Mouse (Mus musculus): ENCODE measurements around the gene Atp2c1. TPM values are rescaled to one million over a fixed set of nuclear protein-coding genes. Genes with fewer than 3 reads are reported as not detected.

Atp2c1 gene
- polyA plus RNA-seq, 1 experiment from 2014 or later: 60.6 TPM

- Histone ChIP-seq H3K4me1 (no peaks in the 10 kb centered on the region), H3K27me3 (no peaks in the 10 kb centered on the region), H3K36me3 (no peaks in the 10 kb centered on the region), H3K9me3 (replicated peaks) (no peaks in the 10 kb centered on the region), H3K9ac (no peak overlapping the region), H3K27ac (no peak overlapping the region), H3K4me3 (replicated peaks) (no peak overlapping the region), H3K4me2 (no peak overlapping the region)
- 82% methylated on average over 5 of the region's 5 CpGs for WGBS
- ATAC-seq (replicated peaks; ENCODE audit: low FRiP score): no peak
These were observed 139.7 kb downstream of the Atp2c1 start for GRCm38 (mm10) chr9:105387403-105387802.

- Histone ChIP-seq H3K9ac (no peak overlapping the region), H3K4me1 (no peaks in the 10 kb centered on the region), H3K27ac (no peak overlapping the region), H3K9me3 (replicated peaks) (no peaks in the 10 kb centered on the region), H3K27me3 (no peaks in the 10 kb centered on the region), H3K4me3 (replicated peaks) (no peak overlapping the region), H3K4me2 (no peak overlapping the region), H3K36me3 (no peaks in the 10 kb centered on the region)
- WGBS: 78% methylated on average over 8 of the region's 8 CpGs
- no peak for ATAC-seq (replicated peaks; ENCODE audit: low FRiP score)
These were observed 147.5 kb downstream of the Atp2c1 start for GRCm38 (mm10) chr9:105379533-105380145.

GRCm38 (mm10) chr9:105377622-105378021 is 149.5 kb downstream of the Atp2c1 start:
- H3K4me1 ChIP-seq: no peaks in the 10 kb centered on the region
- no peak overlapping the region for H3K27ac ChIP-seq
- H3K36me3 ChIP-seq: no peaks in the 10 kb centered on the region
- H3K27me3 ChIP-seq: no peaks in the 10 kb centered on the region
- ATAC-seq (replicated peaks; ENCODE audit: low FRiP score): no peak
- H3K4me3 ChIP-seq (replicated peaks): no peak overlapping the region
- no peaks in the 10 kb centered on the region for H3K9me3 ChIP-seq (replicated peaks)
- WGBS: 78% methylated on average over 3 of the region's 3 CpGs
- no peak overlapping the region for H3K9ac ChIP-seq
- no peak overlapping the region for H3K4me2 ChIP-seq

GRCm38 (mm10) chr9:105376954-105377530 is 150.1 kb downstream of the Atp2c1 start:
- WGBS: 79% methylated on average over 7 of the region's 7 CpGs
- no peak overlapping the region for H3K4me3 ChIP-seq (replicated peaks)
- H3K9me3 ChIP-seq (replicated peaks): no peaks in the 10 kb centered on the region
- H3K36me3 ChIP-seq: no peaks in the 10 kb centered on the region
- no peak overlapping the region for H3K9ac ChIP-seq
- no peaks in the 10 kb centered on the region for H3K27me3 ChIP-seq
- H3K4me2 ChIP-seq: no peak overlapping the region
- ATAC-seq (replicated peaks; ENCODE audit: low FRiP score): no peak
- no peak overlapping the region for H3K27ac ChIP-seq
- no peaks in the 10 kb centered on the region for H3K4me1 ChIP-seq

GRCm38 (mm10) chr9:105376411-105376810 is 150.7 kb downstream of the Atp2c1 start:
- 80% methylated on average over 7 of the region's 7 CpGs for WGBS
- Histone ChIP-seq H3K27ac (no peak overlapping the region), H3K36me3 (no peaks in the 10 kb centered on the region), H3K4me1 (no peaks in the 10 kb centered on the region), H3K4me2 (no peak overlapping the region), H3K4me3 (replicated peaks) (no peak overlapping the region), H3K9ac (no peak overlapping the region), H3K9me3 (replicated peaks) (no peaks in the 10 kb centered on the region), H3K27me3 (no peaks in the 10 kb centered on the region)
- no peak for ATAC-seq (replicated peaks; ENCODE audit: low FRiP score)

GRCm38 (mm10) chr9:105374361-105374760 is 152.8 kb downstream of the Atp2c1 start:
- Histone ChIP-seq H3K9me3 (replicated peaks) (no peaks in the 10 kb centered on the region), H3K27me3 (no peaks in the 10 kb centered on the region), H3K9ac (no peak overlapping the region), H3K36me3 (no peaks in the 10 kb centered on the region), H3K4me2 (no peak overlapping the region), H3K4me1 (no peaks in the 10 kb centered on the region), H3K27ac (no peak overlapping the region), H3K4me3 (replicated peaks) (no peak overlapping the region)
- WGBS: 55% methylated on average over 5 of the region's 5 CpGs
- ATAC-seq (replicated peaks; ENCODE audit: low FRiP score): no peak

GRCm38 (mm10) chr9:105368605-105369004 is 158.5 kb downstream of the Atp2c1 start:
- WGBS: 82% methylated on average over 3 of the region's 3 CpGs
- no peaks in the 10 kb centered on the region for H3K36me3 ChIP-seq
- no peaks in the 10 kb centered on the region for H3K9me3 ChIP-seq (replicated peaks)
- no peaks in the 10 kb centered on the region for H3K4me1 ChIP-seq
- no peak for ATAC-seq (replicated peaks; ENCODE audit: low FRiP score)
- H3K9ac ChIP-seq: no peak overlapping the region
- H3K27ac ChIP-seq: no peak overlapping the region
- no peak overlapping the region for H3K4me2 ChIP-seq
- no peaks in the 10 kb centered on the region for H3K27me3 ChIP-seq
- no peak overlapping the region for H3K4me3 ChIP-seq (replicated peaks)

- 93% methylated on average over 4 of the region's 4 CpGs for WGBS
- no peaks in the 10 kb centered on the region for H3K27me3 ChIP-seq
- no peaks in the 10 kb centered on the region for H3K36me3 ChIP-seq
- H3K9ac ChIP-seq: no peak overlapping the region
- H3K27ac ChIP-seq: no peak overlapping the region
- H3K9me3 ChIP-seq (replicated peaks): no peaks in the 10 kb centered on the region
- H3K4me3 ChIP-seq (replicated peaks): no peak overlapping the region
- no peak for ATAC-seq (replicated peaks; ENCODE audit: low FRiP score)
- no peaks in the 10 kb centered on the region for H3K4me1 ChIP-seq
- H3K4me2 ChIP-seq: no peak overlapping the region
These were observed 160.9 kb downstream of the Atp2c1 start for GRCm38 (mm10) chr9:105366199-105366598.

GRCm38 (mm10) chr9:105363520-105364231 is 163.4 kb downstream of the Atp2c1 start:
- 86% methylated on average over 5 of the region's 5 CpGs for WGBS
- Histone ChIP-seq H3K4me3 (replicated peaks) (no peak overlapping the region), H3K4me1 (no peaks in the 10 kb centered on the region)

GRCm38 (mm10) chr9:105362181-105362580 is 164.9 kb downstream of the Atp2c1 start:
- Histone ChIP-seq H3K27ac (no peak overlapping the region), H3K36me3 (no peaks in the 10 kb centered on the region), H3K4me1 (no peaks in the 10 kb centered on the region), H3K4me3 (replicated peaks) (no peak overlapping the region), H3K27me3 (no peaks in the 10 kb centered on the region), H3K9me3 (replicated peaks) (no peaks in the 10 kb centered on the region), H3K9ac (no peak overlapping the region), H3K4me2 (no peak overlapping the region)
- WGBS: 76% methylated on average over 2 of the region's 2 CpGs
- no peak for ATAC-seq (replicated peaks; ENCODE audit: low FRiP score)

More at GRCm38 (mm10) chr9:105363520-105364231, 163.4 kb downstream of the Atp2c1 start:
- H3K4me2 ChIP-seq: no peak overlapping the region
- H3K27me3 ChIP-seq: no peaks in the 10 kb centered on the region
- H3K9me3 ChIP-seq (replicated peaks): no peaks in the 10 kb centered on the region
- H3K36me3 ChIP-seq: no peaks in the 10 kb centered on the region
- no peak overlapping the region for H3K9ac ChIP-seq
- no peak overlapping the region for H3K27ac ChIP-seq
- no peak for ATAC-seq (replicated peaks; ENCODE audit: low FRiP score)

Measured in kidney, embryonic 15.5 days (tissue).